Mouse (Mus musculus) T-helper 17 cell (primary cell): ENCODE data around the gene Src.
"Not testable (repeated sequence)": the region's sequence is repeated elsewhere in the genome, so short reads cannot be mapped to it uniquely, and the experiment has no call there.

Experiments
- in situ Hi-C, 2 experiments: fragments of 300-600 bp; cut with MboI, MseI; formaldehyde crosslinking; loops; 1 replicate in 1 of 2; 2 replicates in 1 of 2; pipeline ENCODE4 v1.15.1; 2025; ENCODE audit warnings: high pct_unique_total_duplicates in 2 of 2

The Src gene

GRCm38 (mm10) chr2:157475437-157476379 lies 57.5 kb downstream of the Src start:
- in situ Hi-C loops: no loop called here

GRCm38 (mm10) chr2:157478651-157479050 lies 60.4 kb downstream of the Src start:
- in situ Hi-C loops: no loop called here

- in situ Hi-C loops: no loop called here
Observed at GRCm38 (mm10) chr2:157479858-157480568, 61.8 kb downstream of the Src start.

- in situ Hi-C loops: no loop called here
Observed at GRCm38 (mm10) chr2:157482729-157483128, 64.5 kb downstream of the Src start.

- in situ Hi-C loops: not testable (repeated sequence)
Observed at GRCm38 (mm10) chr2:157486559-157486958, 68.3 kb downstream of the Src start.

GRCm38 (mm10) chr2:157486981-157487656 lies 68.9 kb downstream of the Src start:
- in situ Hi-C loops: no loop called here

- in situ Hi-C loops: no loop called here
Observed at GRCm38 (mm10) chr2:157487733-157488175, 69.5 kb downstream of the Src start.

- in situ Hi-C loops: no loop called here
Observed at GRCm38 (mm10) chr2:157493240-157493639, 75.0 kb downstream of the Src start.

GRCm38 (mm10) chr2:157498529-157498928 lies 80.3 kb downstream of the Src start:
- in situ Hi-C loops: no loop called here

- in situ Hi-C loops: no loop called here
Observed at GRCm38 (mm10) chr2:157500364-157500763, 82.1 kb downstream of the Src start.

GRCm38 (mm10) chr2:157501324-157501723 lies 83.1 kb downstream of the Src start:
- in situ Hi-C loops: no loop called here

- in situ Hi-C loops: no loop called here
Observed at GRCm38 (mm10) chr2:157506779-157507178, 88.5 kb downstream of the Src start.

- in situ Hi-C loops: no loop called here
Observed at GRCm38 (mm10) chr2:157509182-157509581, 90.9 kb downstream of the Src start.

- in situ Hi-C loops: no loop called here
Observed at GRCm38 (mm10) chr2:157510031-157510430, 91.8 kb downstream of the Src start.

- in situ Hi-C loops: no loop called here
Observed at GRCm38 (mm10) chr2:157512859-157513258, 94.6 kb downstream of the Src start.

GRCm38 (mm10) chr2:157513737-157514208 lies 95.5 kb downstream of the Src start:
- in situ Hi-C loops: no loop called here

- in situ Hi-C loops: no loop called here
Observed at GRCm38 (mm10) chr2:157514353-157514752, 96.1 kb downstream of the Src start.

GRCm38 (mm10) chr2:157517526-157517925 lies 99.3 kb downstream of the Src start:
- in situ Hi-C loops: no loop called here

- in situ Hi-C loops: no loop called here
Observed at GRCm38 (mm10) chr2:157518451-157518850, 100.2 kb downstream of the Src start.

GRCm38 (mm10) chr2:157519452-157519851 lies 101.2 kb downstream of the Src start:
- in situ Hi-C loops: no loop called here

GRCm38 (mm10) chr2:157520496-157520895 lies 102.3 kb downstream of the Src start:
- in situ Hi-C loops: no loop called here
